8 mouse cellular contexts compared by ENCODE assay signal in the genomic region with DNA sequence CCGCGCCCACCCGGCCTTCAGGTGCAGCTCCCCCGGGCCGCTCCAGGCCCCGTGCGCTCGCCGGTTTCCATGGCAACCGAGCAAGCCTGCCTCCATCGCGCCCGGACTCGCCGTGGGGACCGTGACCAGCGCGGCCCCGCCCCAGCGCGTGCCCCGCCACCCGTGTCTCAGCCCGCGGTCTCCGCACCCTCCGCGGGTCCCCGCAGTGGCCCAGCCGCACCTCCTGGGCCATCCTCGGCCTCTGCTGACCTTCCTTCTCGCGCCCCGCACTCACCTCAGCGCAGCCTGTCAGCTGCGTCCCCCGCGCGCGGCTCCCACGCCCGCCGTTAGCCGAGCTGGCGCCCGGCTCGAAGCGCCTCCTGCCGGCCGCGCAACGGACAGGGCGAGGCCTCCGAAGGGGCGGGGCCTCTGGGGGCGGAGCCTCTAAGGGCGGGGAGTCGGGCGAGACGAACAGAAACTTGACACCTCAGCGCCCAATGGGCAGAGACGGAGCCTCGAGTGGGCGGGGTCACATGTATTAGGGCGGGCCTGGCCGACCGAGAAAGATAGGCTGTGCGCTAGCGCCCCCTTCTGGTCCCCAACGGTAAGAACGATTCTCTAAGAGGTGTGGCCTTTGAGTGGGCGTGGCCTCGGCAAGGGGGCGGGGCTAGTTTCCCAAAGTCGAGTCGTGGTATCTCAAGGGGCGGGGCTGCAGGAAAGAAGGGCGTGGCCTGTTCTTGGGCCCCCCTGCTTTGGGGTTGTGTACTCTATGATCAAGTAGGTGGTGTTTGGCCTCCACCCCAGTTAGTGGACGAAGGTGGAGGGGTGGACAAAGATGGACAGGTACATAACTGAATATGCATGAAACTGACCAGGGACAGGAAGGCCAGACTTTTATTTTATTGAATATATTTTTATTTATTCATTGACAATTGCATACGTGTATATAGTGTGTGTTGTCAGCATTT. TPM values are rescaled to one million over a fixed set of nuclear protein-coding genes. Genes with fewer than 3 reads are reported as not detected.
DNase-seq lines count a peak whose midpoint lies in the region; ATAC-seq and TF ChIP-seq lines count a peak whose summit lies in the region.

A gene (minus strand): TSS at position 393 of the 947 bp plus-strand sequence.

- intact Hi-C loops in heart, postnatal 10 days (cut with DNase I), result loop anchor here (1.0 to 2.0 kb wide), 2 partner anchors 49 to 72 kb away; no protein-coding TSS in a partner anchor

- no peaks in the 10 kb centered on the region for H3K36me3 ChIP-seq in ES-E14 (ENCODE audit: control insufficient read depth, insufficient read depth, low read length, poor library complexity, severe bottlenecking)
- H3K36me3 ChIP-seq in forebrain, embryonic 14.5 days (ENCODE audit: control insufficient read depth, insufficient read depth, low read length), result no peaks in the 10 kb centered on the region
- no peaks in the 10 kb centered on the region for H3K36me3 ChIP-seq in liver, embryonic 16.5 days (ENCODE audit: control insufficient read depth, insufficient read depth)
- no peaks in the 10 kb centered on the region for H3K36me3 ChIP-seq in neural tube, embryonic 13.5 days
- no peaks in the 10 kb centered on the region for H3K36me3 ChIP-seq in testis, adult 2 months (ENCODE audit: control insufficient read depth, insufficient read depth, low read length)

- 3% methylated on average over 78 of the region's 80 CpGs for WGBS in forebrain, embryonic 14.5 days
- 2% methylated on average over 80 of the region's 80 CpGs for WGBS in large intestine, adult 2 months
- WGBS in liver, embryonic 16.5 days (ENCODE audit: insufficient replicate concordance), result 3% methylated on average over 79 of the region's 80 CpGs
- 3% methylated on average over 80 of the region's 80 CpGs for WGBS in neural tube, embryonic 13.5 days

- peak within 1 kb of the TSS; percentile 30 for H3K27ac ChIP-seq in ES-E14 (ENCODE audit: insufficient read depth, low read depth, low read length, poor library complexity, severe bottlenecking)
- H3K27ac ChIP-seq in forebrain, embryonic 14.5 days (ENCODE audit: low read depth, low read length), result peak within 1 kb of the TSS; percentile 27; the same call in 1 of the 2 replicates
- no peak within 1 kb of the TSS for H3K27ac ChIP-seq in liver, embryonic 16.5 days (ENCODE audit: low read length)
- peak within 1 kb of the TSS; percentile 68 for H3K27ac ChIP-seq in neural tube, embryonic 13.5 days (replicated peaks)
- H3K27ac ChIP-seq in testis, adult 2 months (ENCODE audit: control insufficient read depth, insufficient read depth, low read depth, low read length), result peak within 1 kb of the TSS; percentile 97

- H3K4me2 ChIP-seq in forebrain, embryonic 14.5 days (ENCODE audit: low read length), result peak within 1 kb of the TSS; percentile 94
- peak within 1 kb of the TSS; percentile 68 for H3K4me2 ChIP-seq in liver, embryonic 16.5 days (ENCODE audit: low read depth, low read length)
- H3K4me2 ChIP-seq in neural tube, embryonic 13.5 days, result peak within 1 kb of the TSS; percentile 82

- H3K9ac ChIP-seq in ES-E14 (ENCODE audit: insufficient read depth, low read depth, low read length, poor library complexity, severe bottlenecking), result peak within 1 kb of the TSS; percentile 85
- peak within 1 kb of the TSS; percentile 64 for H3K9ac ChIP-seq in forebrain, embryonic 14.5 days (ENCODE audit: low read length)
- H3K9ac ChIP-seq in liver, embryonic 16.5 days (ENCODE audit: low read depth, low read length), result peak within 1 kb of the TSS; percentile 13; the same call in 1 of the 2 replicates
- peak within 1 kb of the TSS; percentile 75 for H3K9ac ChIP-seq in neural tube, embryonic 13.5 days

- TF ChIP-seq CTCF in testis, adult 2 months (IDR thresholded peaks at IDR 0.05; ENCODE audit: control insufficient read depth, insufficient read depth, insufficient replicate concordance, low read depth, low read length), result peak; percentile 95

- H3K4me1 ChIP-seq in ES-E14 (ENCODE audit: control insufficient read depth in 2 of 2, insufficient read depth in 2 of 2, low read length in 2 of 2, poor library complexity in 1 of 2), result peaks cover 12 to 18% of the 10 kb centered on the region in 2 experiments
- H3K4me1 ChIP-seq in forebrain, embryonic 14.5 days (ENCODE audit: control insufficient read depth, insufficient read depth, low read length), result 0 out of 2 replicates have a peak, but pooled peaks cover 3% of the 10 kb centered on the region
- peaks cover 8% of the 10 kb centered on the region for H3K4me1 ChIP-seq in liver, embryonic 16.5 days (ENCODE audit: control insufficient read depth, low read depth, low read length)
- H3K4me1 ChIP-seq in neural tube, embryonic 13.5 days (replicated peaks), result peaks cover 27% of the 10 kb centered on the region
- H3K4me1 ChIP-seq in testis, adult 2 months (ENCODE audit: control insufficient read depth, insufficient read depth, low read length), result peaks cover 16% of the 10 kb centered on the region

- no peaks in the 10 kb centered on the region for H3K9me3 ChIP-seq in ES-E14 (ENCODE audit: control insufficient read depth, insufficient read depth, low read depth, low read length)
- no peaks in the 10 kb centered on the region for H3K9me3 ChIP-seq in forebrain, embryonic 14.5 days (replicated peaks; ENCODE audit: control insufficient read depth, low read length)
- H3K9me3 ChIP-seq in liver, embryonic 16.5 days (replicated peaks; ENCODE audit: control insufficient read depth, low read length), result no peaks in the 10 kb centered on the region; the same call in 1 of the 2 replicates
- no peaks in the 10 kb centered on the region for H3K9me3 ChIP-seq in neural tube, embryonic 13.5 days

- TF ChIP-seq POLR2A in testis, adult 2 months (IDR thresholded peaks at IDR 0.05; ENCODE audit: control insufficient read depth, low read depth, low read length), result peak; percentile 79

- in situ Hi-C loops in ES-E14 (cut with MboI; ENCODE audit: low sequenced_read_pairs in 2 of 2, unreplicated experiment in 2 of 2), result no loop called here

- H3K27me3 ChIP-seq in forebrain, embryonic 14.5 days (replicated peaks; ENCODE audit: control insufficient read depth, insufficient read depth, low read length), result 0 out of 2 replicates have a peak, but pooled peaks cover 4% of the 10 kb centered on the region
- peaks cover 24% of the 10 kb centered on the region for H3K27me3 ChIP-seq in liver, embryonic 16.5 days (ENCODE audit: control insufficient read depth, insufficient read depth, low read depth, low read length)
- no peaks in the 10 kb centered on the region for H3K27me3 ChIP-seq in neural tube, embryonic 13.5 days
- H3K27me3 ChIP-seq in testis, adult 2 months (ENCODE audit: control insufficient read depth, insufficient read depth, low read length), result no peaks in the 10 kb centered on the region

- peak within 1 kb of the TSS; percentile 85 to 89 for H3K4me3 ChIP-seq in ES-E14 (ENCODE audit: insufficient read depth in 1 of 2, low read depth in 1 of 2, low read length in 2 of 2, poor library complexity in 1 of 2, severe bottlenecking in 1 of 2)
- peak within 1 kb of the TSS; percentile 57 for H3K4me3 ChIP-seq in forebrain, embryonic 14.5 days (ENCODE audit: low read depth, low read length)
- H3K4me3 ChIP-seq in liver, embryonic 16.5 days (ENCODE audit: low read depth, low read length), result peak within 1 kb of the TSS; percentile 54
- peak within 1 kb of the TSS; percentile 67 for H3K4me3 ChIP-seq in neural tube, embryonic 13.5 days
- H3K4me3 ChIP-seq in testis, adult 2 months (ENCODE audit: control insufficient read depth, low read depth, low read length), result peak within 1 kb of the TSS; percentile 96

- peak; percentile 92 for ATAC-seq in forebrain, embryonic 14.5 days
- peak; percentile 84 for ATAC-seq in liver, embryonic 16.5 days (ENCODE audit: low read depth)
- ATAC-seq in neural tube, embryonic 13.5 days (ENCODE audit: low read depth), result peak; percentile 88

- peak; percentile 98 for DNase-seq in ES-E14 (ENCODE audit: low read depth, low spot score)
- peak; percentile 99 for DNase-seq in cerebellum, adult 11-12 months
- DNase-seq in forebrain, embryonic 14.5 days (ENCODE audit: low spot score), result peak; percentile 96
- DNase-seq in heart, postnatal 10 days, result peak; percentile 95 to 97
- DNase-seq in large intestine, adult 2 months (ENCODE audit: low read depth, low spot score), result peak; percentile 29

TF ChIP-seq in ES-E14, 5 proteins besides CTCF, POLR2A, EP300 and RAD21:
- no peak for TF ChIP-seq ZC3H11A (IDR thresholded peaks at IDR 0.05; ENCODE audit: borderline replicate concordance, low read depth, low read length)
- 0 out of 2 replicates have a peak, but pooled peaks have one; percentile 9 for TF ChIP-seq ZNF384 (IDR thresholded peaks at IDR 0.05; ENCODE audit: low read depth, low read length)
- TF ChIP-seq HCFC1 (IDR thresholded peaks at IDR 0.05; ENCODE audit: borderline replicate concordance, insufficient read depth, low read length), result no peak
- no peak for TF ChIP-seq CHD2 (IDR thresholded peaks at IDR 0.05; ENCODE audit: low read depth, low read length)

RNA-seq across cellular contexts. Expression of the gene that starts here (rescaled TPM):
- total RNA-seq in ES-E14 (2012; rRNA removed), result 6.2 and 6.8 TPM in 2 replicates
- 5.9 and 10.0 TPM in 2 replicates for polyA plus RNA-seq in forebrain, embryonic 14.5 days (2014; fragmentation: Nextera tagmentation; extraction: Ambion mirVana)
- 1 to 10 TPM; 2.8 to 3.4 TPM for total RNA-seq in heart, postnatal 10 days (2021)
- polyA plus RNA-seq in large intestine, adult 2 months (2012; rRNA removed), result 0.57 and 0.62 TPM in 2 replicates
- polyA plus RNA-seq in liver, embryonic 16.5 days (2015; fragmentation: Nextera tagmentation; extraction: Ambion mirVana), result 0.08 and 0.09 TPM in 2 replicates
- polyA plus RNA-seq in neural tube, embryonic 13.5 days (2015; fragmentation: Nextera tagmentation; extraction: Ambion mirVana), result 11.8 and 13.9 TPM in 2 replicates
- 38.0 and 38.2 TPM in 2 replicates for polyA plus RNA-seq in testis, adult 2 months (2012; rRNA removed)

Comparison
In these comparisons a context has a peak if more than half of its experiments do, and no peak if none do; other contexts are left out.
1. Peak in DNase-seq in large intestine, adult 2 months; RNA of the gene not detected or under 1 TPM.
2. Peak in ATAC-seq, H3K4me3 ChIP-seq, H3K9ac ChIP-seq and H3K4me2 ChIP-seq in liver, embryonic 16.5 days; RNA of the gene not detected or under 1 TPM.
3. DNase-seq: peak in every context shown above with its lines; median percentile 99 in cerebellum, adult 11-12 months; 98 in ES-E14; 96 in forebrain, embryonic 14.5 days; 96 in heart, postnatal 10 days; 29 in large intestine, adult 2 months.
4. H3K9ac ChIP-seq: peak in every context shown above with its lines; median percentile 85 in ES-E14; 75 in neural tube, embryonic 13.5 days; 64 in forebrain, embryonic 14.5 days; 13 in liver, embryonic 16.5 days.